Mouse (Mus musculus): ENCODE results near the gene Fam98c. TPM values are rescaled to one million over a fixed set of nuclear protein-coding genes. Genes with fewer than 3 reads are reported as not detected.

Gene Fam98c
- polyA plus RNA-seq, 1 experiment: 9.9 TPM

DNA sequence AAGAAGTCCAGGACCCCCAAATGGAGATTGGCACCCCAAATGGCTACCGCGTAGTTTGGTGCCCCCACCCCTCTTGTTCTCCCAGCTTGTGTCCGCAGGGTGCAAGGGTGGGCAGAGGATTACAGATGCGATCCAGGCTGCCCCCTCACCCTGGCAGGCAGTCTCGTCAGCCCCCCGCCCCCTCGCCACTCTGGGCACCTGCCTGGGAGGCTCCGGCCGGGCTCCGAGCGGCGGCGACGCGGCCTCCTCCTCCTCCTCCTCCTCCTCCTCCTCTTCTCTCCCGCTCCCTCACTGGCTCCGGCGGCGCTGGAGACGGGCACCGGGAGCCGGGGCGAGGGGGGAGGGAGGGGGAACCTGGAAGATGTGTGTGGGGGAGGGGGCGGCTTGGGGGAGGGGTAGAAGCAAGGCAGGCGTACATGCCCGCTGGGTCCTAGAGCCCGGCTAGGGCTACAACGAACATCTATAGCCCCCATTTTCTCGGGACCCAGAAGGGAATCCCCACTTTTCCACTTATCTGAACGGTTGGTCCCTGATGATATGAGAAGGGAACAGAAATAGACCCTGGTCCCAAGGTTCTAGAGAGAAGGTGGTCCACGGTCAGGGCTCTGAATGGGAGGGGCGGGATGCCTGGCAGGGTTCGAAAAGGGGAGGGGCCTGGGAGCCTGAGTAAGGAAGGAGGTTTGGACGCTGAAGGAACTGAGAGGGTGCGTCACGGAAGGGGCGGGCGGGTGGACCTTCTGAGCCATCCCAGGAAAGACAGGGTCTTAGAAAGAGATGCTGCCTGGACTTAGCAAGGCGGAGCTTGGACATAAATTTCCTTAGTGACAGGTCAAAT, 13.4 kb upstream of the Fam98c start:
- Histone ChIP-seq H3K27ac (replicated peaks; ENCODE audit: low read depth, low read length) (no peak overlapping the region), H3K4me1 (ENCODE audit: control insufficient read depth, insufficient read depth, insufficient read length, low read length) (peaks cover 6% of the 10 kb centered on the region; the same call in 1 of the 2 replicates), H3K4me3 (ENCODE audit: insufficient read depth, low read depth, low read length) (peak overlapping the region; percentile 72)

DNA sequence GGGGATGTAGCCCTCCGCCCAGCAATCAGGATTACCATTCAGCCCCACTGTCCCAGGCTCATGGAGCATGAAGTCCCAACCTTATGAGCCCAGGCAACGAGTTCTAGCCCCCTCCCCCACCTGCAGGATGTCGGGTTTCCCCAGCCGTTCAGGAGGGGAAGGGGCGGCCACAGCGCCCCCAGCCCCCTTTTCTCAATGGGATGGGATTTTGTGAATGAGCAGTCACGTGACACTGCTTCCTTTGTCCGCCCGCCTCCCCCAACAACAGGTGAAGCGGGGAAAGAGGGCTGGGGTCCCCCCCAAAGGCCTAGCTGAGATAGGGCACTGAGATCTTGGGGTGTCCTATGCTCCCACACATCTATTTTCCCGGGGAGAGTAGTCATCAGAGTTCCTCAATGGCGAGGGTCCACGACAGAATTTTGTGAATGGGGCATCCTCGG, 12.8 kb upstream of the Fam98c start:
- H3K4me1 ChIP-seq (ENCODE audit: control insufficient read depth, insufficient read depth, insufficient read length, low read length): peaks cover 6% of the 10 kb centered on the region; the same call in 1 of the 2 replicates
- H3K4me3 ChIP-seq (ENCODE audit: insufficient read depth, low read depth, low read length): peak overlapping the region; percentile 72
- H3K27ac ChIP-seq (replicated peaks; ENCODE audit: low read depth, low read length): no peak overlapping the region

DNA sequence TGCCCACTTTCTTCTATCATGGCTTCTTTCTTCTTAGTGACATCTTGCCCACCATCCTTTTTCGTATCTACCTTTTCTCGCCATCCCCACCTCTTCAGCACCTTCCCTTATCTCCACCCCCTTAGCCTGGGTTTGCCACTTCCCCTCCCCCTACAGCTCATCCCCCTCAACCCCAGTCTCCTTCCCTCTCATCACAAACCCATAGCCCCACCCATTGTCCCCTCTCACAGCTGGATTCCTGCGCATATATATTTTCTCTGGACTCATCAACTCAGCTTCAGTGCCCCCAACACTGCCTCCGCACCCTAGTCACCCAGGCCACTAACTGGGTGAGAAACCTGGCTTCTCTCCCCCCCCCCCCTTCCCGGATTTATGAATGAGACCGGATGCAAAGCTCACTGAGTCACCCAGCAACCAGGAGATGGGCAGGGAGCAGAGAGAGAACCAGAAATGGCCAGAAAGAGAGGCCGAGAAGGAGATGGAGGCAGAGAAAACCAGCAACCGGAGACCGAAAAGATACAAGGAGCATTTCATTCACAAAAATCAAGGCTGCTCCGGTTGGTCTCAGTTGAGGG, 12.2 kb upstream of the Fam98c start:
- no peak overlapping the region for H3K27ac ChIP-seq (replicated peaks; ENCODE audit: low read depth, low read length)
- peaks cover 6% of the 10 kb centered on the region; the same call in 1 of the 2 replicates for H3K4me1 ChIP-seq (ENCODE audit: control insufficient read depth, insufficient read depth, insufficient read length, low read length)
- H3K4me3 ChIP-seq (ENCODE audit: insufficient read depth, low read depth, low read length): no peak overlapping the region

DNA sequence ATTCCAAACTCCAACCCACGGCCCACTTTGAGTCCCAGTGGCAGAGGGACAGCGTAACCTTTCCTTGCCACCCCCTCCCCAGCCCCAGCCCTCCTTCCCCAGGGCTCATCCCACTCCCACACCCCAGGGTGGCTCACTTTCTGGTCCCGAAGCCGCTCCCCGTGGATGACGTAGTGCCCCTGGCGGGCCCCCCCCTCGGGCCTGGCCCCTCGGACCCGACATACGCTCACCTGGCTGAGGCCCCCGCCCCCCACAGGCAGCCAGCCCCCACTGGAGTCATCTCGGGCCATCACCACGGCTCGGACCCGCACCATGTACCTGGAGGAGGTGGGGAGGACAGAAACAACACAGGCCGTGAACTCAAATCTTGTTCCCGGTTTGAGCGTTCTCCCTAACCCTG, 11.6 kb upstream of the Fam98c start:
- H3K27ac ChIP-seq (replicated peaks; ENCODE audit: low read depth, low read length): no peak overlapping the region
- H3K4me3 ChIP-seq (ENCODE audit: insufficient read depth, low read depth, low read length): no peak overlapping the region
- peaks cover 6% of the 10 kb centered on the region; the same call in 1 of the 2 replicates for H3K4me1 ChIP-seq (ENCODE audit: control insufficient read depth, insufficient read depth, insufficient read length, low read length)

DNA sequence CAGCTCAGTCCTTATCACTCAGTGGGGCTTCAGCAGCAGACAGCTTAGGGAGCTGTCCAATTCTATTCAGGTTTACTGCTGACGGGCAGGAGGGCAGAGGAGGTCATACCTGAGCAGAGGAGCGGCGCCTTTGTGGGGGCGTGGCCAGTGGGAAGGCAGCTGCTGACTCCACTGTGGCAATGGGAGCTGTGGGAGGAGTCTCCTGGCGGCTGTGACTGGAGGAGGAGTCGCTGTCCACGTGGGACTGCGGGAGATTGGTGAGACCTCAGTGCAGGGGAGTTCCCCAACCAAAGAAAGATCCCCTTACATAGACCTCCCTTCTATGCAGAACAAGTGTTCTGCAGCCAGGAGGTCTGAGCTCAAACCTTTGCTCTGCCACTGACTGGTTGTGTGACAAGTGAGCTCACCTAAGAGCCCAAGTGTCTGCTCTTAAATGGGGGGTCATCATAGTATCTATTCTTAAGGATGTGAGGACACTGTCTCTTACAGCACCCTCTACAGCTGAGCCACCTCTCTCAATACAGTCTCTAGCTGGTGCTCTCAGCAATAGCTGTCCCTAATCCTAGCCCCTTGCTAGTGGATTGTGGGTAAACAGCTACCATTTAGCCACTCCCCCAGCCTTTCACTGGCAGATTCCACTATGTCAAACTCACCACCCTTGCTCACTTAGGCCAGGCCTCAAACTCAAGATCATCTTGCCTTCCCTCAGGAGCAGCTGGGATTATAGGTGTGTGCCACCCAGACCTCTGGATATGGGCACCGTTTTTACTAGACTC, 6.9 kb upstream of the Fam98c start:
- no peaks in the 10 kb centered on the region for H3K4me1 ChIP-seq (ENCODE audit: control insufficient read depth, insufficient read depth, insufficient read length, low read length)
- H3K4me3 ChIP-seq (ENCODE audit: insufficient read depth, low read depth, low read length): no peak overlapping the region
- H3K27ac ChIP-seq (replicated peaks; ENCODE audit: low read depth, low read length): no peak overlapping the region

DNA sequence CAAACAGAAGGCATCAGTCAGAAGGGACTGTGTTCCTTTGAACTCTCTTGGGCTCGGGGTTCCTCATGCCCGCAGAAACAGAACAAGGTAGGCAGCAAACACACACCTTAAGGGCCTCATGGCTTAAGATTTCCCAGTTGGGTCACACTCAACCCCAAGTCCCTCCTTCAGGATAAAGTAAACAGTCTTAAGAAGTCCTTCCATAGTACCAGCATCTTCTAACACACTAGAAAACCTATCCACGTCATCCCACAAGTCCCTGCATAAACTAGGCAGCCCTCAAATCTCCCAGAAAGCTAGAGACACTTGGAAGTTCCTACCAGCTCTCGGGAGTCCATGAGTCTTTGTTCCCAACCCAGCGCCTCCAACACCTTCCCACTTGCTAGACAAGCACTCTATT, 6.3 kb upstream of the Fam98c start:
- Histone ChIP-seq H3K4me1 (ENCODE audit: control insufficient read depth, insufficient read depth, insufficient read length, low read length) (no peaks in the 10 kb centered on the region), H3K27ac (replicated peaks; ENCODE audit: low read depth, low read length) (no peak overlapping the region), H3K4me3 (ENCODE audit: insufficient read depth, low read depth, low read length) (no peak overlapping the region)

DNA sequence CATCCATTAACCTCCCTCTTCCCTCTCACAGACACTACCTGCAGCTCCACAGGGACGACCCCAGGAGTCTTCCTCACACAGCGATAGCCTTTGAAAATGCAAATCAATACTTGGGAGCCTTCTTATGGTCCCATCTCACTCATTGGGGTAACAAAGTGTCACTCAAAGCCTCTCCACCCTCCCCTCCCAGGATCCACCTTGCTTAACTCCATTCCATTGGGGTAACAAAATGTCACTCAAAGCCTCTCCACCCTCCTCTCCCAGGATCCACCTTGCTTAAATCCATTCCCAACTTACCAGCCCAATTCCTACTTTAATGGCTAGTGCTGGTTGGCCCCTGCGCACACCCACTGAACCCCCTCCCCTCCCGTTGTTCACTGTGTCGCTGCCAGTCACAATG, 2.2 kb upstream of the Fam98c start:
- no peak overlapping the region for H3K27ac ChIP-seq (replicated peaks; ENCODE audit: low read depth, low read length)
- no peak overlapping the region for H3K4me3 ChIP-seq (ENCODE audit: insufficient read depth, low read depth, low read length)
- peaks cover 7% of the 10 kb centered on the region; the same call in 1 of the 2 replicates for H3K4me1 ChIP-seq (ENCODE audit: control insufficient read depth, insufficient read depth, insufficient read length, low read length)

DNA sequence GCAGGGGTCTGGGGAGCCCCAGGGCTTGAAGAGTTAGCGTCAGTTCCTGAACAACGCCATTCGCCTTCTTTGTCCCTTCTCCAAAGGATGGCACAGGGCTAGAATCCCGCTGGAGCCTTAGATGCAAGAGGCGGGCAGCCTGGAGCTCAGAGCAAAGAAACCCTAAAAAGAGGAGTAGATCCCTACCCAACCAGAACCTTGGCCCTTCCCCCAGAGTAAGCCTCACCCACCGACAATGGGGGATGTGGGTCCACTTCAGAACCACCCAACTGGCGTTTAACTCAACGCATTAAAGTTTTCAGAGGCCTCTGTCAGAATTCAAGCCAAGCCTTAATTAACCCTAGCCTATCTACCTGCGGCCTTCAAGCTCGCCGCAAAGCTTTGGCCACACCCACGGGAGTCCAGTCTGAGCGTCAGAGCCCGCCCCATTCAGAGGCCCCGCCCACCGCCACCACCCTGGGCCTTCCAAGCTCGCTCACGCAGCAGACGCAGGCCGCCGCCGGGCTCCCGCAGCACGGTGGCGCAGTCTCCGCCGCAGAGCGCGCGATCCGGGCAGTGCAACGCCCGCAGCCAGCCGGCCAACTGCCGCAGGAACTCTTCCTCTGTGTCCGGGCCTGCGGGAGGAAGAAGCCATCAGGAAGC, 717 bp downstream of the Fam98c start:
- H3K4me1 ChIP-seq (ENCODE audit: control insufficient read depth, insufficient read depth, insufficient read length, low read length): peaks cover 7% of the 10 kb centered on the region; the same call in 1 of the 2 replicates
- H3K4me3 ChIP-seq (ENCODE audit: insufficient read depth, low read depth, low read length): peak overlapping the region; percentile 79
- peak overlapping the region; percentile 42; the same call in 1 of the 2 replicates for H3K27ac ChIP-seq (replicated peaks; ENCODE audit: low read depth, low read length)

DNA sequence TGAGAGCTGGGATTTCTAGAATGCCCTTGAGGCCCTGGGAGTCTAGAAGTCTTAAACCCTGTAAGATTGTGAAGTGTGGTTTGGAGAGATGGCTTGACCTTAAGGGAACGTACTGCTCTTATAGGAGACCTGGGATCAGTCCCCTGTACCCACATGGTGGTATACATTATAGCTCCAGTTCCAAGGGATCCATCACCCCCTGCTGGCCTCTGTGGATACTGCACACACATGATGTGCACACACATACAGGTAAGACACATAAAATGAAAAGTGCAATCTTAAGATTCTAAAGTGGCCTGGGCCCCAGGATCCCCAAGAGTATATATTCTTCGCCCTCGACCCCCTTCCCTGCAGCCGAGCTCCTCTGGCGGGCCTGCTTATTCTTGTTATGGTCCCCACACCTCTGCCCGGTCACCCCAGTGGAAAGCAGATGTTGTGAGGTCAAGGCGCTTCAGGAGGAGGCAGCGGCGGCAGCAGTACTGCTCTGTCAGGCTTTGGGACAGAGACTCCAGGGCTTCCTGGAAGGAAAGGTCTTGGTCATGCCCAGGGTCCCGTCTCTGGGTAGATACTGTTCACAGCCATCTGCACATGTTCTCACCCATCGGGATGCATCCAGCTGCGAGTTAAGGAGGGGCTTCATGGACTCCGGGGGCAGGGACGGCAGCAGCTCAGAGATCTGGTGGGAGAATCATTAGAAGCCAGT, 1.9 kb downstream of the Fam98c start:
- Histone ChIP-seq H3K4me1 (ENCODE audit: control insufficient read depth, insufficient read depth, insufficient read length, low read length) (peaks cover 7% of the 10 kb centered on the region; the same call in 1 of the 2 replicates), H3K27ac (replicated peaks; ENCODE audit: low read depth, low read length) (no peak overlapping the region), H3K4me3 (ENCODE audit: insufficient read depth, low read depth, low read length) (no peak overlapping the region)

DNA sequence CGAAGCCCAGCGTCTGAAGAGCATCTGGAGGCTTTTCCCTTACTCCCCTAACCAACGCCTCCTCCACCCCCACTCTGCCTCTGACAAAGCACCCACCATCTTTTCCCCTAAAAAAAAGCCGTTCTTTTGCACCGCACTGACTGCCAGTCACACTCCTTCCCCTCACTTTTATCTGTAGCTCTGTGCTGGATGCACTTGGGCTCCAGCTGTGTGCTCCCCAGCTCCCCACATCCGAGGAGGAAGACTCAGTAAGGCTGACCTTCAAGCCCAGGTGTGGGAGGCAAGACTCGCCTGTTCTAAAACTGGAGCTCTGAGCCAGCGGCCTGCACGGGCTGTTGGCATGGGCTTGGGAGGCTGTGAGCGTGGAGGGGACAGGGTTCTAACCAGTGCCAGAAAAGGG, 4.5 kb downstream of the Fam98c start:
- no peak overlapping the region for H3K4me3 ChIP-seq (ENCODE audit: insufficient read depth, low read depth, low read length)
- no peak overlapping the region for H3K27ac ChIP-seq (replicated peaks; ENCODE audit: low read depth, low read length)
- peaks cover 5% of the 10 kb centered on the region; the same call in 1 of the 2 replicates for H3K4me1 ChIP-seq (ENCODE audit: control insufficient read depth, insufficient read depth, insufficient read length, low read length)

DNA sequence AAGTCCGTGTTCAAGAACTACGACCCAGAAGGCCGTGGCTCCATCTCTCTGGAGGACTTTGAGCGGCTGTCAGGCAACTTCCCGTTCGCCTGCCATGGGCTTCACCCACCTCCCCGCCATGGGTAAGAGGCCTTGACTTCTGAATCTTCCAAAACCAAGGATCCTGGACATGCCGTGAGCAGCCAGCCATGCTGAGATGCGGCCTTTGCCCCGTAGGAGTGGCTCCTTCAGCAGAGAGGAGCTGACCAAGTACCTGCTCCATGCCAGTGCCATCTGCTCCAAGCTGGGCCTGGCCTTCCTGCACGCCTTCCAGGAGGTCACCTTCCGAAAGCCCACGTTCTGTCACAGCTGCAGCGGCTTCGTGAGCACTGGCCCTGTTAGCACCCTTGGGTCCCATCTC, 7.3 kb downstream of the Fam98c start:
- Histone ChIP-seq H3K27ac (replicated peaks; ENCODE audit: low read depth, low read length) (no peak overlapping the region), H3K4me1 (ENCODE audit: control insufficient read depth, insufficient read depth, insufficient read length, low read length) (no peaks in the 10 kb centered on the region), H3K4me3 (ENCODE audit: insufficient read depth, low read depth, low read length) (no peak overlapping the region)

DNA sequence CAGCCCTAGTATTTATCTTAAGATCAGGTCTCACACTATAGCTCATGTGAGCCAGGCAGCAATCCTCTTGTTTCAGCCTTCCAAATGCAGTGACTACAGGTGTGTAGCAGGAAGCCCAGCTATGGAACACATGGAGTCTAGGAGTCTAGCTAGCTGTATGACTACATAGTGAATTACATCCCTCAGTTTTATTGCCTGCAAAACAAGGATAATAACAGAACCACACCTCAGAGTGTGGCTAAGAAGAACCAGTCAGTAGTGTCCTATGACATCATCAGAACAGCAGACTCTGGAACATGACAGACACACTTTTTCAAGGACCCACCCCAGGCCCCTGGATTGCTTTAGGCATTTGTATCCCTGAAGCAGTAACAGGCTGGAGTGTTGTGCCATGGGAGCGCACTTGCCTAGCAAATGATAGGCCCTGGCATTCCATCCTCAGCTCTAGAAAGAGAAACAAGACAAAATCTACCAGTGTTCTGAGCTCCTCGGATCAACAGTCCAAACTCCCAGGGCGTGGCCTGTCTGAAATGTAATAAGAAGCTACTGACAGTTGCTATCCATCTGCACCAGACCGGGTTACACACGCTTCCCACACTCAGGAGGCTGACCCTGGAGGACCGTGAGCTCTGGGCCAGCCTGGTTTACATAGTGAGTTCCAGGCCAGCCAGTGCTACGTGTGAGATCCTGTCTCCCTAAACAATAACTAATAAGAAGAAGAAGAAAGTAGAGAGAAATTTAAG, 9.2 kb downstream of the Fam98c start:
- Histone ChIP-seq H3K4me1 (ENCODE audit: control insufficient read depth, insufficient read depth, insufficient read length, low read length) (no peaks in the 10 kb centered on the region), H3K27ac (replicated peaks; ENCODE audit: low read depth, low read length) (no peak overlapping the region), H3K4me3 (ENCODE audit: insufficient read depth, low read depth, low read length) (no peak overlapping the region)

DNA sequence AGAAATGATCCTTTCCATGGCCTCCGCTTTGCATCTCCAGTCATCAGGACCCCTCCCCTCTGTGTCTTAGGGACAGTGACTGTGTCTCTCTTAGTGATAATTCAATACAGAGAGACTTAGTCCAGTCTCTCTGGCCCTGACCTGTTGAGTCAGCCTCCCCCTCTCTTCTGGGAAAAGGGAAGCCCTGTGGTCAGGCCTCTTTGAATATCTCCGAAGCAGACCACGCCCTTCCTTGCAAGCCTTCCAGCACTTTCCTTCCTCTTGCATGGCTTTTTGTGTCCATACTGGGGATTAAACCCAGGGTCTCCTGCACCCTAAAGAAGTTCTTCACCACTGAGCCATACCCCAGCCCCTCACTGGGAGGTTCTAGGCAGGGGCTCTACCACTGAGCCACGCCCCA, 12.0 kb downstream of the Fam98c start:
- Histone ChIP-seq H3K4me1 (ENCODE audit: control insufficient read depth, insufficient read depth, insufficient read length, low read length) (no peaks in the 10 kb centered on the region), H3K27ac (replicated peaks; ENCODE audit: low read depth, low read length) (no peak overlapping the region), H3K4me3 (ENCODE audit: insufficient read depth, low read depth, low read length) (no peak overlapping the region)

DNA sequence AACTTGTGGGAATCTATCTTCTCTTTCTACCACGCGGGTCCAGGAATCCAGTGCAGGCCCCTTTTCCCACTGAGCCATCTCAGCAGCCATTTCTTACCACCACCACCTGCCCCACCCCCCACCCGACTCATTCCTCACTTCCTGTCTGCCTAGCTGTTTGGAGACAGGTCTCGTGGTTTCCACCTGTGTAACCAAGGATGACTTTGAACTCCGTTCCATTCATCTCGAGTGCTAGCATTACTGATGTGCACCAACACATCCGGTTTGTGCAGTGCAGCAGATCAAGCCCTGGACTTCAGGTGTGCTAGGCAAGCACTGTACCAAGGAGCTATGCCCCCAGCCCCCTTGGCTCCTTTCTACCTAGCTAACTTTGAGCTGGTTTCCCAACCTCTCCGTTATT, 14.6 kb downstream of the Fam98c start:
- H3K27ac ChIP-seq (replicated peaks; ENCODE audit: low read depth, low read length): no peak overlapping the region
- H3K4me1 ChIP-seq (ENCODE audit: control insufficient read depth, insufficient read depth, insufficient read length, low read length): no peaks in the 10 kb centered on the region

More for the DNA sequence above, 14.6 kb downstream of the Fam98c start:
- no peak overlapping the region for H3K4me3 ChIP-seq (ENCODE audit: insufficient read depth, low read depth, low read length)

Measured in brown adipose tissue, adult 24 weeks (tissue).